Mouse (Mus musculus) heart, embryonic 12.5 days (tissue): ENCODE results near the gene Ifnl3. TPM values are rescaled to one million over a fixed set of nuclear protein-coding genes. Genes with fewer than 3 reads are reported as not detected.

ENCODE experiments used
- ATAC-seq: fragments of 200-750 bp; cut with Nextera tagmentation; 2 replicates; pipeline ENCODE4 v1.8.0; 2017; ENCODE audit warnings: moderate TSS enrichment, moderate library complexity; ENCODE audit not compliant: insufficient number of reproducible peaks, low FRiP score
- H3K27ac ChIP-seq: fragments of 300-500 bp; sonication (generic); 2 replicates; pipeline ENCODE4 v1.5.1; 2016; ENCODE audit warnings: mild to moderate bottlenecking, moderate library complexity; ENCODE audit not compliant: poor library complexity, severe bottlenecking
- H3K27me3 ChIP-seq: fragments of 300-500 bp; sonication (generic); replicated peaks from 2 replicates; pipeline ENCODE4 v1.6.1; 2016; ENCODE audit warnings: mild to moderate bottlenecking, moderate library complexity
- H3K36me3 ChIP-seq: fragments of 300-500 bp; sonication (generic); 2 replicates; pipeline ENCODE4 v1.6.1; 2016; ENCODE audit warnings: mild to moderate bottlenecking, moderate library complexity
- H3K4me1 ChIP-seq: fragments of 300-500 bp; sonication (generic); replicated peaks from 2 replicates; pipeline ENCODE4 v1.6.1; 2016; ENCODE audit warnings: mild to moderate bottlenecking
- H3K4me2 ChIP-seq: fragments of 300-500 bp; sonication (generic); 2 replicates; pipeline ENCODE4 v1.6.1; 2016; ENCODE audit warnings: mild to moderate bottlenecking, moderate library complexity
- H3K4me3 ChIP-seq: fragments of 300-500 bp; sonication (generic); 2 replicates; pipeline ENCODE4 v1.5.1; 2016; ENCODE audit warnings: mild to moderate bottlenecking
- H3K9ac ChIP-seq: fragments of 300-500 bp; sonication (generic); 2 replicates; pipeline ENCODE4 v1.6.1; 2016; ENCODE audit warnings: mild to moderate bottlenecking, moderate library complexity
- H3K9me3 ChIP-seq: fragments of 300-500 bp; sonication (generic); replicated peaks from 2 replicates; pipeline ENCODE4 v1.6.1; 2016; ENCODE audit warnings: mild to moderate bottlenecking, moderate library complexity
- WGBS: fragments of 180-500 bp; shearing (Covaris S2); methylation state at CpG from one replicate; pipeline ENCODE4 v1.1.7; 2016; 5-methylcytosine and 5-hydroxymethylcytosine counted together
- microRNA-seq: library from miRNA; unstranded; fragments of <30 nt; microRNA quantifications from one replicate; pipeline ENCODE4, GENCODE M21; 2017
- polyA plus RNA-seq: library from polyadenylated mRNA; unstranded; fragments of >200 nt; fragmentation: Nextera tagmentation; extraction: Ambion mirVana; gene quantifications from 2 replicates; pipeline ENCODE4 v1.2.1, GENCODE M21; 2016

The Ifnl3 gene
- polyA plus RNA-seq, 1 experiment from 2014 or later = not detected

GRCm38 (mm10) chr7:28567539-28567938 lies 44.9 kb downstream of the Ifnl3 start:
- no peak for ATAC-seq
- H3K9ac ChIP-seq = no peak overlapping the region
- peaks cover 62% of the 10 kb centered on the region for H3K36me3 ChIP-seq
- no peaks in the 10 kb centered on the region for H3K9me3 ChIP-seq
- peaks cover 38% of the 10 kb centered on the region for H3K4me1 ChIP-seq
- H3K4me2 ChIP-seq = no peak overlapping the region
- no peak overlapping the region for H3K27ac ChIP-seq
- 81% methylated on average over 4 of the region's 4 CpGs for WGBS
- H3K4me3 ChIP-seq = no peak overlapping the region
- H3K27me3 ChIP-seq = no peaks in the 10 kb centered on the region

DNA sequence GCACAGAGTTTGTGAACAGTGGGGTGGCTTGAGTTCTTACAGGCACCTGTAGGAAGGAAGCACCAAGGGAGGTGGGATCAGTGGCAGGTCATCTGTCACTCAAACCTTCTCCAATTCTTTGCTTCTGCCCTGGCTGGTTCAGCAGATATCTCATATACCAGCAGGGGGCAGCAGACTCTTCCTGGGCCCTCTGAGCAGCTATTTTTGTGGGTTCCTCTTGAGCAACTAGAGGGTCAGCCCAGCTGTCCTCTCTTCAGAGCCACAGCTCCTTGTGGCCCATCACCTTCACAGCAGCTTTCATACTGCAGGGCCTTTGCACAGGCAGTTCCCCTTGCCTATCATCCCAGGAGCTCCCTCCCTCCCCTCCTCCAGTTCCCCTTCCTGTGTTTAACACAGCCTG lies 45.6 kb downstream of the Ifnl3 start:
- no peak for ATAC-seq
- Histone ChIP-seq H3K9ac (peak overlapping the region; percentile 15; the same call in 1 of the 2 replicates), H3K4me1 (peaks cover 45% of the 10 kb centered on the region), H3K27ac (no peak overlapping the region), H3K36me3 (peaks cover 56% of the 10 kb centered on the region), H3K9me3 (no peaks in the 10 kb centered on the region), H3K27me3 (no peaks in the 10 kb centered on the region), H3K4me3 (no peak overlapping the region), H3K4me2 (no peak overlapping the region)

GRCm38 (mm10) chr7:28570291-28570981 lies 47.8 kb downstream of the Ifnl3 start:
- H3K4me1 ChIP-seq = peaks cover 64% of the 10 kb centered on the region
- H3K9ac ChIP-seq = no peak overlapping the region
- peaks cover 34% of the 10 kb centered on the region for H3K36me3 ChIP-seq
- H3K4me3 ChIP-seq = no peak overlapping the region
- no peak for ATAC-seq
- WGBS = 73% methylated on average over 12 of the region's 12 CpGs
- no peak overlapping the region for H3K4me2 ChIP-seq
- H3K9me3 ChIP-seq = no peaks in the 10 kb centered on the region
- no peaks in the 10 kb centered on the region for H3K27me3 ChIP-seq
- H3K27ac ChIP-seq = peak overlapping the region; percentile 52; the same call in 1 of the 2 replicates

DNA sequence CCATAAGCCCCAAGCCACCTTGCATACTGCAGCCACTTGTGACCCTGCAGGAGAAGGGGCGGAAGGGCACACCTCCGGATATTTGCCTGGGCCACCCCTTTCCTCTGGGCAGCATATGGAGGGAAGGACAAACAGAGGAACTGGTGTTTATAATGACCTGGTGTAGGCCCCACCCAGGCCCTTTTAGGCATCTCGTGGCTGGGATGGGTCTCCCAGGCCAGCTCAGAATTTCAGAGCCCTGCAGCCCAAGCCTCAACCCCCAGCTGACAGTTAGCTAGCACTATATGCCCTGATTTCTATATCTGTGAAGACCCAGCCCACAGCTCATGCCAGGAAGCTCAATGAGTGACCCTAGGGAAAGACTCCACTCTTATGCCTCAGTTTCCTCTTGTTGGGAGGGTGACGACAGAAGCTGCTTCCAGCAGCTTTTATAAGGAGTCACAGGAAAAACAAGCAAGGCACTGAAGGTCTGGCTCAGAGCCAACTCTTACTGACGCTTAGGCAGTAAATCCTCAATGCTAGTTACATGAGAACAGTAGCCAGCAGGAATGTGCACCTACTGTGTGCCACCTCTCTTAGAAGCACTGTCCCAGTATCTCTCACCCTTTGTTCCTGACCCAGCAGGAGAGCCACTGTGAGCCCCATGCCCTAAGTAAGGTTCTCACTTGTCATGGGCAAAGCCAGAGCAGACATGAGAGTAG lies 48.5 kb downstream of the Ifnl3 start:
- H3K4me3 ChIP-seq = no peak overlapping the region
- H3K27ac ChIP-seq = peak overlapping the region; percentile 52
- H3K4me1 ChIP-seq = peaks cover 71% of the 10 kb centered on the region
- H3K9ac ChIP-seq = no peak overlapping the region
- H3K27me3 ChIP-seq = no peaks in the 10 kb centered on the region
- WGBS = 36% methylated on average over 5 of the region's 5 CpGs
- H3K36me3 ChIP-seq = peaks cover 27% of the 10 kb centered on the region
- no peak for ATAC-seq
- H3K9me3 ChIP-seq = no peaks in the 10 kb centered on the region
- no peak overlapping the region for H3K4me2 ChIP-seq

DNA sequence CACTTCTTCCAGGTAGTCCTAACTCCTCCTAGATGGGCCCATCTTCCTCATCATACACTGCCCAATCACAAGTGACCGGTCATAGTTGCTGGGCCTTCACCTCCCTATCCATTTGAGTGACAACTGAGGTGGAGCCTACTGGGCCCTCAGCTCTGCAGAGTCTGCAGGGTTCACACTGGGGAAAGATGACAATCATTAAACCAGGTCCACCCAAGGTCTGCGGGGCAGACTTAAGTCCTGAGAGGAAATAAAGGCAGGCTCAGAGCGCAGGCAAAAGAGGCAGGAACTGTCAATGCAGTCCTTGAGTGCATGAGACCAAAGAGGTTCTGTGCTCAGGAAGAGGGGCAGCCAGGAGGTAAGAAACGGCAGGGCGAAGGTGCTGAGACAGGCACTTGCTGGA lies 50.1 kb downstream of the Ifnl3 start:
- ATAC-seq = no peak
- Histone ChIP-seq H3K4me3 (no peak overlapping the region), H3K27ac (no peak overlapping the region), H3K4me2 (no peak overlapping the region), H3K9ac (no peak overlapping the region), H3K9me3 (no peaks in the 10 kb centered on the region), H3K36me3 (peaks cover 12% of the 10 kb centered on the region), H3K27me3 (no peaks in the 10 kb centered on the region), H3K4me1 (peaks cover 86% of the 10 kb centered on the region)
- 83% methylated on average over 5 of the region's 5 CpGs for WGBS

DNA sequence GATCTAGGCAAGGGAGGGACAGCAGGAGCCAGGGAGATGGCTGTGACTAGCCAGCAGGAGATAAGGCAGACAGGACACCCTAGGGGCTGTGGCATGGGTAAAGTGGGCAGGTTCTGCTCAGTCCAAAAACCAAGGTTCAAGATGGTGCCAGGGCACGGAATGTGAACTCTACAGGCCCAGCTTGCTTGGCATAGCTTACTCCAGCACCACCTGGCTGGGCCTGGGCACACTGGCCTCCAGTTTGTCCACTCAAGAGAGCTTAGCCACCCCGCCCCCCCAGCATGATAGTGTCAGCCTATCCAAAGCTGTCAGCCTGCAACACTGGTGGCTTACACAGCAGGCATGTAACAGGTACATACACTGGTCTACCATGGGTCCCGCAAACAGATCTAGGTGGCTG lies 50.6 kb downstream of the Ifnl3 start:
- H3K9me3 ChIP-seq = no peaks in the 10 kb centered on the region
- H3K4me1 ChIP-seq = peaks cover 91% of the 10 kb centered on the region
- H3K27me3 ChIP-seq = no peaks in the 10 kb centered on the region
- WGBS = 92% methylated on average over 3 of the region's 3 CpGs
- no peak overlapping the region for H3K9ac ChIP-seq
- no peak overlapping the region for H3K27ac ChIP-seq
- H3K4me2 ChIP-seq = no peak overlapping the region
- H3K36me3 ChIP-seq = peaks cover 6% of the 10 kb centered on the region
- H3K4me3 ChIP-seq = no peak overlapping the region
- ATAC-seq = no peak

Small RNAs within 50 kb of the gene (microRNA-seq; reads per million reads assigned to microRNA genes)
- not detected for gene Mir7049

Other genes with a start within 250 kb of the Ifnl3 start
- gene Eid2b, start 245.1 kb upstream of the Ifnl3 start, polyA plus RNA-seq = 8.2 and 8.8 TPM in 2 replicates
- not detected in 2 replicates for gene Selenov, start 231.7 kb upstream of the Ifnl3 start, polyA plus RNA-seq
- 0.26 TPM in 1 of 2 replicates, not detected in the other for gene Dll3, start 220.6 kb upstream of the Ifnl3 start, polyA plus RNA-seq
- 133 and 136 TPM in 2 replicates for gene Timm50, start 210.8 kb upstream of the Ifnl3 start, polyA plus RNA-seq
- gene Supt5, start 184.1 kb upstream of the Ifnl3 start, polyA plus RNA-seq = 73.4 and 76.7 TPM in 2 replicates
- gene Rps16, start 172.2 kb upstream of the Ifnl3 start, polyA plus RNA-seq = 629 and 630 TPM in 2 replicates
- gene Plekhg2, start 150.2 kb upstream of the Ifnl3 start, polyA plus RNA-seq = 58.0 and 65.3 TPM in 2 replicates
- 15.9 and 16.5 TPM in 2 replicates for gene Zfp36, start 142.6 kb upstream of the Ifnl3 start, polyA plus RNA-seq
- 45.4 and 46.5 TPM in 2 replicates for gene Med29, start 130.1 kb upstream of the Ifnl3 start, polyA plus RNA-seq
- 68.5 and 70.4 TPM in 2 replicates for gene Paf1, start 129.9 kb upstream of the Ifnl3 start, polyA plus RNA-seq
- gene Gmfg, start 85.4 kb upstream of the Ifnl3 start, polyA plus RNA-seq = 4.9 and 5.4 TPM in 2 replicates
- 1.5 and 2.0 TPM in 2 replicates for gene Lrfn1, start 70.9 kb upstream of the Ifnl3 start, polyA plus RNA-seq
- gene Ifnl2, start 12.4 kb upstream of the Ifnl3 start, polyA plus RNA-seq = not detected in 2 replicates
- not detected in 2 replicates for gene Sycn, start 18.0 kb downstream of the Ifnl3 start, polyA plus RNA-seq
- not detected in 2 replicates for gene Nccrp1, start 24.4 kb downstream of the Ifnl3 start, polyA plus RNA-seq
- gene Samd4b, start 75.3 kb downstream of the Ifnl3 start, polyA plus RNA-seq = 29.0 and 29.5 TPM in 2 replicates
- gene Pak4, start 75.3 kb downstream of the Ifnl3 start, polyA plus RNA-seq = 32.7 TPM in 2 replicates
- not detected in 2 replicates for gene Acp7, start 108.5 kb downstream of the Ifnl3 start, polyA plus RNA-seq
- gene Fbxo27, start 170.0 kb downstream of the Ifnl3 start, polyA plus RNA-seq = 3.4 and 4.7 TPM in 2 replicates
- 9.9 and 10.4 TPM in 2 replicates for gene Fbxo17, start 194.0 kb downstream of the Ifnl3 start, polyA plus RNA-seq
- 116 TPM in 2 replicates for gene Mrps12, start 219.0 kb downstream of the Ifnl3 start, polyA plus RNA-seq
- 23.2 and 27.3 TPM in 2 replicates for gene Sars2, start 219.2 kb downstream of the Ifnl3 start, polyA plus RNA-seq
- gene Ccer2, start 233.3 kb downstream of the Ifnl3 start, polyA plus RNA-seq = not detected in 2 replicates
- gene Sirt2, start 243.9 kb downstream of the Ifnl3 start, polyA plus RNA-seq = 46.6 and 49.0 TPM in 2 replicates
- 30.0 and 32.1 TPM in 2 replicates for gene Nfkbib, start 244.7 kb downstream of the Ifnl3 start, polyA plus RNA-seq